Mouse (Mus musculus) embryonic facial prominence, embryonic 13.5 days (tissue): ENCODE measurements around the gene Smyd3. TPM values are rescaled to one million over a fixed set of nuclear protein-coding genes. Genes with fewer than 3 reads are reported as not detected.
A peak's percentile ranks its signal among the peaks of the same experiment; 100 is the strongest.

Experiments used
- ATAC-seq: fragments of 200-750 bp; cut with Nextera tagmentation; 2 replicates; pipeline ENCODE4 v1.8.0; 2017; ENCODE audit warnings: low read depth; ENCODE audit not compliant: insufficient number of reproducible peaks, insufficient read depth, low FRiP score, low TSS enrichment
- H3K27ac ChIP-seq: fragments of 300-500 bp; sonication (generic); 2 replicates; pipeline ENCODE4 v1.5.1; 2015; ENCODE audit warnings: moderate library complexity, mild to moderate bottlenecking, inconsistent platforms
- H3K27me3 ChIP-seq: fragments of 300-500 bp; sonication (generic); 2 replicates; pipeline ENCODE4 v1.6.1; 2015; ENCODE audit warnings: mild to moderate bottlenecking, inconsistent platforms
- H3K36me3 ChIP-seq: fragments of 300-500 bp; sonication (generic); 2 replicates; pipeline ENCODE4 v1.6.1; 2015; ENCODE audit warnings: mild to moderate bottlenecking, inconsistent platforms
- H3K4me1 ChIP-seq: fragments of 300-500 bp; sonication (generic); 2 replicates; pipeline ENCODE4 v1.6.1; 2015; ENCODE audit warnings: inconsistent platforms
- H3K4me2 ChIP-seq: fragments of 300-500 bp; sonication (generic); 2 replicates; pipeline ENCODE4 v1.6.1; 2015; ENCODE audit warnings: moderate library complexity, mild to moderate bottlenecking, inconsistent platforms
- H3K4me3 ChIP-seq: fragments of 300-500 bp; sonication (generic); 2 replicates; pipeline ENCODE4 v1.5.1; 2015; ENCODE audit warnings: mild to moderate bottlenecking, inconsistent platforms
- H3K9ac ChIP-seq: fragments of 300-500 bp; sonication (generic); 2 replicates; pipeline ENCODE4 v1.6.1; 2015; ENCODE audit warnings: mild to moderate bottlenecking, inconsistent platforms
- H3K9me3 ChIP-seq: fragments of 300-500 bp; sonication (generic); 2 replicates; pipeline ENCODE4 v1.6.1; 2016; ENCODE audit warnings: inconsistent platforms
- WGBS: fragments of 180-500 bp; shearing (Covaris S2); methylation state at CpG from one replicate; pipeline ENCODE4 v1.1.7; 2015; ENCODE audit warnings: mixed read lengths; 5-methylcytosine and 5-hydroxymethylcytosine counted together
- polyA plus RNA-seq: library from polyadenylated mRNA; unstranded; fragments of >200 nt; fragmentation: Nextera tagmentation; extraction: Ambion mirVana; gene quantifications from 2 replicates; pipeline ENCODE4 v1.2.1, GENCODE M21; 2015

Gene Smyd3
- polyA plus RNA-seq, 1 experiment from 2014 or later: 30.1 TPM

- Histone ChIP-seq H3K9me3 (no peaks in the 10 kb centered on the region), H3K4me3 (no peak overlapping the region), H3K9ac (no peak overlapping the region), H3K27me3 (no peaks in the 10 kb centered on the region), H3K4me1 (0 out of 2 replicates have a peak, but pooled peaks cover 7% of the 10 kb centered on the region), H3K4me2 (no peak overlapping the region), H3K27ac (no peak overlapping the region), H3K36me3 (no peaks in the 10 kb centered on the region)
- ATAC-seq: no peak
- 76% methylated on average over 7 of the region's 7 CpGs for WGBS
These were observed 5.9 kb downstream of the Smyd3 start for GRCm38 (mm10) chr1:179511895-179512294.

- H3K4me3 ChIP-seq: no peak overlapping the region
- H3K4me2 ChIP-seq: no peak overlapping the region
- H3K4me1 ChIP-seq: no peaks in the 10 kb centered on the region
- no peaks in the 10 kb centered on the region for H3K27me3 ChIP-seq
- H3K9ac ChIP-seq: no peak overlapping the region
- H3K36me3 ChIP-seq: no peaks in the 10 kb centered on the region
- 82% methylated on average over 13 of the region's 13 CpGs for WGBS
- no peak for ATAC-seq
- H3K27ac ChIP-seq: no peak overlapping the region
- no peaks in the 10 kb centered on the region for H3K9me3 ChIP-seq
These were observed 7.1 kb downstream of the Smyd3 start for GRCm38 (mm10) chr1:179510546-179511340.

GRCm38 (mm10) chr1:179506530-179507315, 11.1 kb downstream of the Smyd3 start:
- Histone ChIP-seq H3K27me3 (no peaks in the 10 kb centered on the region), H3K4me2 (no peak overlapping the region), H3K36me3 (no peaks in the 10 kb centered on the region), H3K9ac (no peak overlapping the region), H3K4me3 (no peak overlapping the region), H3K4me1 (no peaks in the 10 kb centered on the region), H3K27ac (no peak overlapping the region), H3K9me3 (no peaks in the 10 kb centered on the region)
- no peak for ATAC-seq
- 59% methylated on average over 9 of the region's 9 CpGs for WGBS

- peaks cover 4% of the 10 kb centered on the region; the same call in 1 of the 2 replicates for H3K36me3 ChIP-seq
- no peak overlapping the region for H3K4me2 ChIP-seq
- H3K4me1 ChIP-seq: no peaks in the 10 kb centered on the region
- no peaks in the 10 kb centered on the region for H3K27me3 ChIP-seq
- no peaks in the 10 kb centered on the region for H3K9me3 ChIP-seq
- ATAC-seq: no peak
- WGBS: 19% methylated on average over 3 of the region's 3 CpGs
- no peak overlapping the region for H3K9ac ChIP-seq
- no peak overlapping the region for H3K4me3 ChIP-seq
- no peak overlapping the region for H3K27ac ChIP-seq
These were observed 15.3 kb downstream of the Smyd3 start for GRCm38 (mm10) chr1:179502565-179502964.

GRCm38 (mm10) chr1:179499257-179499656, 18.6 kb downstream of the Smyd3 start:
- no peak overlapping the region for H3K4me2 ChIP-seq
- peaks cover 7% of the 10 kb centered on the region; the same call in 1 of the 2 replicates for H3K36me3 ChIP-seq
- H3K27me3 ChIP-seq: no peaks in the 10 kb centered on the region
- 72% methylated on average over 3 of the region's 3 CpGs for WGBS
- H3K9me3 ChIP-seq: no peaks in the 10 kb centered on the region
- no peak overlapping the region for H3K27ac ChIP-seq
- no peak overlapping the region for H3K4me3 ChIP-seq
- no peak overlapping the region for H3K9ac ChIP-seq
- H3K4me1 ChIP-seq: no peaks in the 10 kb centered on the region
- no peak for ATAC-seq

GRCm38 (mm10) chr1:179492908-179493307, 24.9 kb downstream of the Smyd3 start:
- Histone ChIP-seq H3K36me3 (peaks cover 7% of the 10 kb centered on the region; the same call in 1 of the 2 replicates), H3K27ac (peak overlapping the region; percentile 3; the same call in 1 of the 2 replicates), H3K4me3 (no peak overlapping the region), H3K4me1 (peaks cover 14% of the 10 kb centered on the region), H3K9ac (no peak overlapping the region), H3K27me3 (no peaks in the 10 kb centered on the region), H3K4me2 (no peak overlapping the region), H3K9me3 (no peaks in the 10 kb centered on the region)
- no peak for ATAC-seq
- WGBS: 43% methylated on average over 5 of the region's 5 CpGs

GRCm38 (mm10) chr1:179488520-179488919, 29.3 kb downstream of the Smyd3 start:
- Histone ChIP-seq H3K4me2 (no peak overlapping the region), H3K9ac (no peak overlapping the region), H3K4me1 (peaks cover 26% of the 10 kb centered on the region), H3K27me3 (no peaks in the 10 kb centered on the region), H3K27ac (no peak overlapping the region), H3K9me3 (no peaks in the 10 kb centered on the region), H3K36me3 (no peaks in the 10 kb centered on the region), H3K4me3 (no peak overlapping the region)
- WGBS: 92% methylated on average over 5 of the region's 5 CpGs
- no peak for ATAC-seq

GRCm38 (mm10) chr1:179487990-179488389, 29.9 kb downstream of the Smyd3 start:
- H3K27ac ChIP-seq: no peak overlapping the region
- H3K4me3 ChIP-seq: no peak overlapping the region
- 40% methylated on average over 5 of the region's 5 CpGs for WGBS
- no peaks in the 10 kb centered on the region for H3K36me3 ChIP-seq
- H3K9me3 ChIP-seq: no peaks in the 10 kb centered on the region
- H3K27me3 ChIP-seq: no peaks in the 10 kb centered on the region
- H3K4me2 ChIP-seq: no peak overlapping the region
- peaks cover 21% of the 10 kb centered on the region for H3K4me1 ChIP-seq
- no peak overlapping the region for H3K9ac ChIP-seq
- ATAC-seq: no peak

GRCm38 (mm10) chr1:179487238-179487637, 30.6 kb downstream of the Smyd3 start:
- no peak overlapping the region for H3K9ac ChIP-seq
- H3K4me1 ChIP-seq: peaks cover 15% of the 10 kb centered on the region
- 84% methylated on average over 2 of the region's 2 CpGs for WGBS
- H3K36me3 ChIP-seq: no peaks in the 10 kb centered on the region
- ATAC-seq: no peak
- H3K27ac ChIP-seq: no peak overlapping the region
- H3K27me3 ChIP-seq: no peaks in the 10 kb centered on the region
- no peak overlapping the region for H3K4me3 ChIP-seq
- H3K9me3 ChIP-seq: no peaks in the 10 kb centered on the region
- no peak overlapping the region for H3K4me2 ChIP-seq

- H3K4me1 ChIP-seq: peaks cover 15% of the 10 kb centered on the region
- H3K27ac ChIP-seq: peak overlapping the region; percentile 23
- no peaks in the 10 kb centered on the region for H3K27me3 ChIP-seq
- no peak for ATAC-seq
- H3K36me3 ChIP-seq: no peaks in the 10 kb centered on the region
- WGBS: 32% methylated on average over 3 of the region's 3 CpGs
- H3K4me3 ChIP-seq: no peak overlapping the region
- no peaks in the 10 kb centered on the region for H3K9me3 ChIP-seq
- no peak overlapping the region for H3K9ac ChIP-seq
- no peak overlapping the region for H3K4me2 ChIP-seq
These were observed 31.9 kb downstream of the Smyd3 start for GRCm38 (mm10) chr1:179485784-179486540.

GRCm38 (mm10) chr1:179480862-179481261, 37.0 kb downstream of the Smyd3 start:
- Histone ChIP-seq H3K4me2 (no peak overlapping the region), H3K9me3 (no peaks in the 10 kb centered on the region), H3K36me3 (no peaks in the 10 kb centered on the region), H3K4me1 (peaks cover 20% of the 10 kb centered on the region; the same call in 1 of the 2 replicates), H3K27me3 (no peaks in the 10 kb centered on the region), H3K4me3 (no peak overlapping the region), H3K27ac (no peak overlapping the region), H3K9ac (no peak overlapping the region)
- no peak for ATAC-seq
- 68% methylated on average over 4 of the region's 4 CpGs for WGBS
